Mouse (Mus musculus) CH12.LX (cell line): Measurements from ENCODE around the gene Sh3glb2. TPM values are rescaled to one million over a fixed set of nuclear protein-coding genes. Genes with fewer than 3 reads are reported as not detected.

ENCODE experiments used
- DNase-seq: peaks from one replicate; pipeline ENCODE4 v3.0.0-alpha.2; 2013; ENCODE audit errors: extremely low read depth
- H3K27ac ChIP-seq: 2 replicates; pipeline ENCODE4 v1.5.1; 2012; ENCODE audit warnings: low read depth, mild to moderate bottlenecking, control low read depth, moderate library complexity; ENCODE audit not compliant: insufficient read depth
- H3K27me3 ChIP-seq: replicated peaks from 2 replicates; pipeline ENCODE3; 2012; ENCODE audit warnings: inconsistent platforms
- H3K36me3 ChIP-seq, 2 experiments: replicated peaks in 1 of 2; 2 replicates each; pipeline versions ENCODE3 to v1.6.1; 2012; ENCODE audit warnings: inconsistent platforms in 1 of 2, low read length in 1 of 2, mild to moderate bottlenecking in 1 of 2, mixed read lengths in 1 of 2, moderate library complexity in 1 of 2; ENCODE audit not compliant: control insufficient read depth in 1 of 2, insufficient read depth in 1 of 2
- H3K4me1 ChIP-seq, 2 experiments: 2 replicates each; pipeline ENCODE4 v1.6.1; 2012; ENCODE audit warnings: inconsistent platforms in 1 of 2, moderate library complexity in 1 of 2; ENCODE audit not compliant: insufficient read depth in 2 of 2, control insufficient read depth in 1 of 2
- H3K4me2 ChIP-seq: 2 replicates; pipeline ENCODE4 v1.6.1; 2012; ENCODE audit warnings: low read depth, mild to moderate bottlenecking, control low read depth; ENCODE audit not compliant: poor library complexity, insufficient read depth, severe bottlenecking
- H3K4me3 ChIP-seq, 3 experiments: fragments of 150-350 bp in 1 of 3; sonication (generic) in 1 of 3; replicated peaks in 1 of 3; 2 replicates each; pipeline versions ENCODE3 to v1.5.1; 2011 to 2012; ENCODE audit warnings: low read depth in 2 of 3, low read length in 2 of 3, mild to moderate bottlenecking in 2 of 3, moderate library complexity in 2 of 3, control low read depth in 1 of 3, improper control_type of control experiment in 1 of 3, inconsistent platforms in 1 of 3, mixed read lengths in 1 of 3; ENCODE audit not compliant: poor library complexity in 1 of 3
- H3K79me2 ChIP-seq: replicated peaks from 2 replicates; pipeline ENCODE4 v1.6.1; 2012; ENCODE audit warnings: mild to moderate bottlenecking, moderate library complexity; ENCODE audit not compliant: control insufficient read depth, poor library complexity, insufficient read depth, severe bottlenecking; ENCODE audit errors: extremely low read depth
- H3K9ac ChIP-seq: 2 replicates; pipeline ENCODE4 v1.6.1; 2012; ENCODE audit warnings: low read depth, mild to moderate bottlenecking, control low read depth, moderate library complexity; ENCODE audit not compliant: insufficient read depth
- H3K9me3 ChIP-seq: replicated peaks from 2 replicates; pipeline ENCODE3; 2012; ENCODE audit warnings: low read length, inconsistent platforms, mixed read lengths
- CTCF ChIP-seq, 2 experiments: IDR thresholded peaks in 1 of 2; conservative IDR thresholded peaks in 1 of 2; 2 replicates each; pipeline ENCODE4 v1.5.1; 2011 to 2012; ENCODE audit warnings: low read depth in 2 of 2, low read length in 2 of 2, improper control_type of control experiment in 1 of 2, inconsistent platforms in 1 of 2, mild to moderate bottlenecking in 1 of 2, moderate library complexity in 1 of 2
- ELF1 ChIP-seq: IDR thresholded peaks from 2 replicates; pipeline ENCODE4 v1.6.1; 2014; ENCODE audit warnings: low read depth, mild to moderate bottlenecking, inconsistent platforms, low read length, improper control_type of control experiment
- KAT2A ChIP-seq: IDR thresholded peaks from 2 replicates; pipeline ENCODE4 v1.6.1; 2012; ENCODE audit warnings: low read length, improper control_type of control experiment, inconsistent platforms; ENCODE audit not compliant: insufficient replicate concordance
- MAX ChIP-seq: IDR thresholded peaks from 2 replicates; pipeline ENCODE4 v1.6.1; 2011; ENCODE audit warnings: low read length, improper control_type of control experiment
- MEF2A ChIP-seq: IDR thresholded peaks from 2 replicates; pipeline ENCODE4 v1.6.1; 2014; ENCODE audit warnings: low read depth, mild to moderate bottlenecking, inconsistent platforms, low read length, improper control_type of control experiment, borderline replicate concordance
- RAD21 ChIP-seq: IDR thresholded peaks from 2 replicates; pipeline ENCODE4 v1.6.1; 2011; ENCODE audit warnings: low read depth, mild to moderate bottlenecking, low read length, improper control_type of control experiment, moderate library complexity
- SMC3 ChIP-seq: IDR thresholded peaks from 2 replicates; pipeline ENCODE4 v1.6.1; 2011; ENCODE audit warnings: low read depth, low read length, improper control_type of control experiment
- dilution Hi-C: fragments of 300-500 bp; cut with MboI; formaldehyde crosslinking; loops from 2 replicates; pipeline ENCODE4 v1.14.3; 2020; ENCODE audit warnings: low sequenced_read_pairs; ENCODE audit not compliant: extremely low pct_unique_long_range_greater_than_20kb, extremely low pct_ligation_motif_present
- in situ Hi-C: fragments of 300-500 bp; cut with MboI; formaldehyde crosslinking; loops from 3 replicates; pipeline ENCODE4 v1.14.3; 2019; ENCODE audit warnings: low sequenced_read_pairs, low pct_ligation_motif_present, low pct_unique_long_range_greater_than_20kb, mixed read lengths
- polyA plus RNA-seq: library from polyadenylated mRNA; unstranded; fragments of >175 nt; gene quantifications from 2 replicates; pipeline ENCODE4 v1.2.1, GENCODE M21; 2012; ENCODE audit warnings: low read depth; ENCODE audit not compliant: insufficient read length
- total RNA-seq, 2 experiments: library from RNA; depleted of rRNA; stranded (reverse); fragments of 300-350 nt in 1 of 2; fragments of >200 nt in 1 of 2; gene quantifications; 2 replicates each; pipeline ENCODE4 v1.2.3; 2012 to 2014

The Sh3glb2 gene
- total and polyA plus RNA-seq, 3 experiments: 27.2 to 47.8 (median 38.9) TPM

GRCm38 (mm10) chr2:30299525-30299924, 59.6 kb downstream of the Sh3glb2 start:
- dilution Hi-C loops: no loop called here
- no peak overlapping the region for H3K9ac ChIP-seq
- H3K79me2 ChIP-seq: no peaks in the 10 kb centered on the region; the same call in 1 of the 2 replicates
- no peak overlapping the region for H3K27ac ChIP-seq
- DNase-seq: peak; percentile 10
- H3K36me3 ChIP-seq: peaks cover 40 to 85% of the 10 kb centered on the region in 2 experiments
- no peaks in the 10 kb centered on the region for H3K27me3 ChIP-seq
- H3K4me2 ChIP-seq: no peak overlapping the region
- no peaks in the 10 kb centered on the region for H3K9me3 ChIP-seq
- H3K4me3 ChIP-seq: no peak overlapping the region
- in situ Hi-C loops: no loop called here
- no peaks in the 10 kb centered on the region for H3K4me1 ChIP-seq
- no peak for TF ChIP-seq MAX
- TF ChIP-seq CTCF (conservative IDR thresholded peaks at IDR 0.05 in 1 of 2, IDR thresholded peaks at IDR 0.05 in 1 of 2; ENCODE audit: low read depth in 2 of 2, low read length in 2 of 2): peak in 1 of 2 experiments; percentile 50; a peak in 2 of 4 replicates
- no peak for TF ChIP-seq MEF2A
- peak; percentile 19; the same call in 1 of the 2 replicates for TF ChIP-seq SMC3
- TF ChIP-seq KAT2A: no peak
- TF ChIP-seq ELF1: no peak
- peak; percentile 39 for TF ChIP-seq RAD21

Other genes with a start within 250 kb of the Sh3glb2 start
- 9.5 and 13.4 TPM in 2 replicates for gene Zer1, start 234.8 kb downstream of the Sh3glb2 start, total RNA-seq (2012; rRNA removed)
- gene Zer1, start 234.8 kb downstream of the Sh3glb2 start, total RNA-seq (2014; rRNA removed): 4.8 and 5.5 TPM in 2 replicates
- gene Zer1, start 234.8 kb downstream of the Sh3glb2 start, polyA plus RNA-seq: 13.3 and 15.0 TPM in 2 replicates
- gene Tbc1d13, start 225.6 kb downstream of the Sh3glb2 start, total RNA-seq (2012; rRNA removed): 32.1 and 35.1 TPM in 2 replicates
- 21.4 and 25.9 TPM in 2 replicates for gene Tbc1d13, start 225.6 kb downstream of the Sh3glb2 start, total RNA-seq (2014; rRNA removed)
- 36.1 and 36.8 TPM in 2 replicates for gene Tbc1d13, start 225.6 kb downstream of the Sh3glb2 start, polyA plus RNA-seq
- gene Endog, start 187.8 kb downstream of the Sh3glb2 start, total RNA-seq (2012; rRNA removed): 9.2 and 9.7 TPM in 2 replicates
- 0.23 TPM in 1 of 2 replicates, not detected in the other for gene Endog, start 187.8 kb downstream of the Sh3glb2 start, total RNA-seq (2014; rRNA removed)
- gene Endog, start 187.8 kb downstream of the Sh3glb2 start, polyA plus RNA-seq: not detected in 2 replicates
- 49.2 and 56.7 TPM in 2 replicates for gene Spout1, start 180.9 kb downstream of the Sh3glb2 start, total RNA-seq (2012; rRNA removed)
- gene Spout1, start 180.9 kb downstream of the Sh3glb2 start, total RNA-seq (2014; rRNA removed): 34.8 and 38.4 TPM in 2 replicates
- 62.3 and 63.7 TPM in 2 replicates for gene Spout1, start 180.9 kb downstream of the Sh3glb2 start, polyA plus RNA-seq
- gene Kyat1, start 153.5 kb downstream of the Sh3glb2 start, total RNA-seq (2012; rRNA removed): 5.3 and 7.0 TPM in 2 replicates
- gene Kyat1, start 153.5 kb downstream of the Sh3glb2 start, total RNA-seq (2014; rRNA removed): 5.0 and 5.5 TPM in 2 replicates
- 5.2 and 5.4 TPM in 2 replicates for gene Kyat1, start 153.5 kb downstream of the Sh3glb2 start, polyA plus RNA-seq
- gene Lrrc8a, start 121.6 kb downstream of the Sh3glb2 start, total RNA-seq (2012; rRNA removed): 2.8 and 3.1 TPM in 2 replicates
- gene Lrrc8a, start 121.6 kb downstream of the Sh3glb2 start, total RNA-seq (2014; rRNA removed): 1.1 and 1.8 TPM in 2 replicates
- 1.2 and 1.4 TPM in 2 replicates for gene Lrrc8a, start 121.6 kb downstream of the Sh3glb2 start, polyA plus RNA-seq
- gene Gm28035, start 118.8 kb downstream of the Sh3glb2 start, total RNA-seq (2012; rRNA removed): 0.46 and 0.64 TPM in 2 replicates
- gene Gm28035, start 118.8 kb downstream of the Sh3glb2 start, total RNA-seq (2014; rRNA removed): 0.27 TPM in 2 replicates
- 0.35 and 0.36 TPM in 2 replicates for gene Gm28035, start 118.8 kb downstream of the Sh3glb2 start, polyA plus RNA-seq
- 3.1 and 8.9 TPM in 2 replicates for gene Phyhd1, start 93.1 kb downstream of the Sh3glb2 start, total RNA-seq (2012; rRNA removed)
- 5.7 and 7.1 TPM in 2 replicates for gene Phyhd1, start 93.1 kb downstream of the Sh3glb2 start, total RNA-seq (2014; rRNA removed)
- gene Phyhd1, start 93.1 kb downstream of the Sh3glb2 start, polyA plus RNA-seq: 9.7 and 11.5 TPM in 2 replicates
- gene Gm28038, start 78.3 kb downstream of the Sh3glb2 start, total RNA-seq (2012; rRNA removed): not detected in 2 replicates
- gene Gm28038, start 78.3 kb downstream of the Sh3glb2 start, total RNA-seq (2014; rRNA removed): not detected in 2 replicates
- 7.4 TPM in 1 of 2 replicates, not detected in the other for gene Gm28038, start 78.3 kb downstream of the Sh3glb2 start, polyA plus RNA-seq
- 17.4 and 18.1 TPM in 2 replicates for gene Dolk, start 73.0 kb downstream of the Sh3glb2 start, total RNA-seq (2012; rRNA removed)
- gene Dolk, start 73.0 kb downstream of the Sh3glb2 start, total RNA-seq (2014; rRNA removed): 11.1 and 11.6 TPM in 2 replicates
- gene Dolk, start 73.0 kb downstream of the Sh3glb2 start, polyA plus RNA-seq: 10.8 and 11.8 TPM in 2 replicates
- 40.2 and 47.6 TPM in 2 replicates for gene Nup188, start 72.9 kb downstream of the Sh3glb2 start, total RNA-seq (2012; rRNA removed)
- gene Nup188, start 72.9 kb downstream of the Sh3glb2 start, total RNA-seq (2014; rRNA removed): 19.7 and 20.9 TPM in 2 replicates
- gene Nup188, start 72.9 kb downstream of the Sh3glb2 start, polyA plus RNA-seq: 58.8 and 61.2 TPM in 2 replicates
- gene Miga2, start 4.9 kb upstream of the Sh3glb2 start, total RNA-seq (2012; rRNA removed): 11.2 and 15.0 TPM in 2 replicates
- 9.1 and 9.2 TPM in 2 replicates for gene Miga2, start 4.9 kb upstream of the Sh3glb2 start, total RNA-seq (2014; rRNA removed)
- 7.4 and 9.4 TPM in 2 replicates for gene Miga2, start 4.9 kb upstream of the Sh3glb2 start, polyA plus RNA-seq
- 19.2 and 22.8 TPM in 2 replicates for gene Dolpp1, start 32.9 kb upstream of the Sh3glb2 start, total RNA-seq (2012; rRNA removed)
- gene Dolpp1, start 32.9 kb upstream of the Sh3glb2 start, total RNA-seq (2014; rRNA removed): 15.0 and 22.3 TPM in 2 replicates
- 17.9 and 19.1 TPM in 2 replicates for gene Dolpp1, start 32.9 kb upstream of the Sh3glb2 start, polyA plus RNA-seq
- 3.6 and 4.5 TPM in 2 replicates for gene Crat, start 56.5 kb upstream of the Sh3glb2 start, total RNA-seq (2012; rRNA removed)
- 1.3 and 1.7 TPM in 2 replicates for gene Crat, start 56.5 kb upstream of the Sh3glb2 start, total RNA-seq (2014; rRNA removed)
- gene Crat, start 56.5 kb upstream of the Sh3glb2 start, polyA plus RNA-seq: 2.8 and 4.2 TPM in 2 replicates
- 111 and 120 TPM in 2 replicates for gene Ptpa, start 56.7 kb upstream of the Sh3glb2 start, total RNA-seq (2012; rRNA removed)
- 117 and 122 TPM in 2 replicates for gene Ptpa, start 56.7 kb upstream of the Sh3glb2 start, total RNA-seq (2014; rRNA removed)
- gene Ptpa, start 56.7 kb upstream of the Sh3glb2 start, polyA plus RNA-seq: 190 and 194 TPM in 2 replicates
- 0.98 and 1.1 TPM in 2 replicates for gene Ier5l, start 114.9 kb upstream of the Sh3glb2 start, total RNA-seq (2012; rRNA removed)
- gene Ier5l, start 114.9 kb upstream of the Sh3glb2 start, total RNA-seq (2014; rRNA removed): 0.22 and 0.51 TPM in 2 replicates
- 0.31 and 0.33 TPM in 2 replicates for gene Ier5l, start 114.9 kb upstream of the Sh3glb2 start, polyA plus RNA-seq
- gene Cstad, start 235.7 kb upstream of the Sh3glb2 start, total RNA-seq (2012; rRNA removed): 0.51 TPM in 1 of 2 replicates, not detected in the other
- gene Cstad, start 235.7 kb upstream of the Sh3glb2 start, total RNA-seq (2014; rRNA removed): not detected in 2 replicates
- 0.29 TPM in 1 of 2 replicates, not detected in the other for gene Cstad, start 235.7 kb upstream of the Sh3glb2 start, polyA plus RNA-seq